Mouse (Mus musculus): Measurements from ENCODE around the gene Rnf185. TPM values are rescaled to one million over a fixed set of nuclear protein-coding genes. Genes with fewer than 3 reads are reported as not detected.

The Rnf185 gene
- total RNA-seq, 2 experiments from 2014 or later, result 19.5 to 20.2 TPM

- no peak for DNase-seq (ENCODE audit: low spot score)
- intact Hi-C loops (cut with DNase I), result loop anchor here (5.0 kb wide), 1 partner anchor 45 kb away; the partner anchor contains the start of gene Limk2
Measured at GRCm38 (mm10) chr11:3452769-3453168, 606 bp upstream of the Rnf185 start.

DNA sequence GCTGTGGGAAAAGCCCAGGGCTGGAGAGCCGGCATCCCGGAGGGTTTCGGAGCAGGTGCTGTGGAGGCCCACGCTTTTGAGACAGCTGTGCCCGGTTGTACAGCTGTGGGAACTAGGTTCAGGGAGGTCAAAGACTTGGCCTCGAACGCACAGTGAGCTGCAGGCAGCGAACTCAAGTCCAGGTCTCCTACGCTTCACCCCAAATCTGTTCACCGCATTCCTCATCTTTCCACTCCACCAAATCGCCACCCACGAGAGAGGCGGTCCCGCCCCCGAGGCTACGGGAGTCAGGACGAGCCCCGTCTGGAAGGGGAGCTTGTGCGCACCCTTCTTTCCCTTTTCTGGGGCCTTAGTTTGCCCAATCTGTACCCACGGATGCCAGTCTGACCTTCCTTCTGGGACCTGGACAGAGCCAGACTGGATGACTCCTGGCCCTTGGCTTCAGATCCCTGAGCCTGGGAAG, 431 bp downstream of the Rnf185 start:
- intact Hi-C loops (cut with DNase I), result loop anchor here (1.0 to 5.0 kb wide), 2 partner anchors 44 to 64 kb away; partner anchors contain the start of gene Limk2
- no peak for DNase-seq (ENCODE audit: low spot score)

DNA sequence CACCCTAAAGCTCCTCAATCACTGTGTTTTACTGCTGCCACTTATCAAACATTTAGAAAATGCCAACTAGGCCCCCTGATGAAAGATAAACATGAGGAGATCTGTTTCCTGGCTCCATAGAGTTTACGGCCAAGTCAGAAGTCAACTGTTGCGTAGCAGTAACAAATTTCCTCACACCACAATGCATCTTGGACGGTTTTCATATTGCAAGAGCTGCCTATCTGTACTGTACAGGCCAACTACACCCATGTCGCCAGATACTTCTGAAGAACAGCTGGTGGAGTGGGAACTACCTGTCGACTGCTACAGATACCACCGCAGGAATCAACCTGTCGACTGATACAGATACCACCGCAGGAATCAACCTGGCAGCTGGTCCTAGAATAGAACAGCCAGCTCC, 7.3 kb downstream of the Rnf185 start:
- no peak for DNase-seq (ENCODE audit: low spot score)
- intact Hi-C loops (cut with DNase I), result no loop called here

- intact Hi-C loops (cut with DNase I), result no loop called here
- DNase-seq (ENCODE audit: low spot score), result no peak
Measured at GRCm38 (mm10) chr11:3443091-3443490, 9.1 kb downstream of the Rnf185 start.

DNA sequence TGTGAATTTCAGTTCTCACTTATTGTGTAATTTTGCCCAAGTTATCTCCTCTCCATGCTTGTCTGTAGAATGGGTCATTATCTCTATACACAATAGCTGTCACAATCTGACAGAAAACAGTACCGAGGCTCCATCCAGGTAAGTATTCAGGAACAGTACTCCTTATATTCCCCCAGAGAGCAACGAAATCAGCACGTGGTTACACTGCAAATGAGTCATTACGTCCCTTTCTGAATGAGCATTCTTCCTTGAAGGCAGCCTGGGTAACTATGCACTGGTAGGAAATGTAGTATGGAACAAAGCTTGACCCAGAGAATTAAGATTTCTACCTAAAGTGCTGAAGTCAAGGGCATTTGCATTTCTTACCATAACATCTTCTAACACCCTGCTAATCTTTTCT, 9.5 kb downstream of the Rnf185 start:
- intact Hi-C loops (cut with DNase I), result no loop called here
- DNase-seq (ENCODE audit: low spot score), result no peak

DNA sequence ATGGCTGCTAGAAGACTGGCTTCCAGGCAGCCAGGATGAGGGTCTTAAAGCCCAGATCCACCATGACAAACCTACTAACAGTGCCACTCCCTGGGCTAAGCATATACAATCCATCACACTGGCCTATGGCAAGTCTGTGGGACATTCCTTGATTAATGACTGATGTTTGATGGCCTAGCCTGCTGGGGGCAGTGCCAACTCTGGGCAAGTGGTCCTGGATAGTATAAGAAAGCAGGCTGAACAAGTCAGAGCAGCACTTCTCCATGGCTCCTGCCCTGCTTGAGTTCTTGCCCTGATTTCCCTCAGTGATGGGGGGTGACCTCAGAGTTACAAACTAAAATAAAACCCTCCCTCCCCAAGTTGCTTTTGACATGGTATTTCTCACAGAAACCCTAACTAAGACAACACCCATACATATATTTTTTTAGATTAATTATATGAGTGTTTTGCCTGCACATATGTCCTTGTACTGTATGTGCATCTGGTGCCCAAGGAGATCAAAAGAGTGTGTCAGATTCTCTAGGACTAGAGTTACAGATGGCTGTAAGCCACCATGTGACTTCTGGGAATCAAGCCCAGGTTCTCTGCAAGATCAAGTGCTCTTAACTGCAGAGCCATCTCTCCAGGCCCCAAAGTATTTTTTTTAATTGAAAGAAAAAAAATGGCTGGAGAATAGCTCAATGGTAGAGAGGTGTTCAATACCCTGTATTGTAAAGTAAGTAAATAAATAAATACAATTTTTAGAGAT, 10.3 kb downstream of the Rnf185 start:
- intact Hi-C loops (cut with DNase I), result no loop called here
- DNase-seq (ENCODE audit: low spot score), result no peak

- intact Hi-C loops (cut with DNase I), result no loop called here
- no peak for DNase-seq (ENCODE audit: low spot score)
Measured at GRCm38 (mm10) chr11:3437621-3438020, 14.5 kb downstream of the Rnf185 start.

GRCm38 (mm10) chr11:3433809-3434208, 18.4 kb downstream of the Rnf185 start:
- intact Hi-C loops (cut with DNase I), result no loop called here
- DNase-seq (ENCODE audit: low spot score), result no peak

- intact Hi-C loops (cut with DNase I), result no loop called here
- no peak for DNase-seq (ENCODE audit: low spot score)
Measured at GRCm38 (mm10) chr11:3431976-3432603, 20.1 kb downstream of the Rnf185 start.

GRCm38 (mm10) chr11:3431515-3431914, 20.6 kb downstream of the Rnf185 start:
- intact Hi-C loops (cut with DNase I), result no loop called here

DNA sequence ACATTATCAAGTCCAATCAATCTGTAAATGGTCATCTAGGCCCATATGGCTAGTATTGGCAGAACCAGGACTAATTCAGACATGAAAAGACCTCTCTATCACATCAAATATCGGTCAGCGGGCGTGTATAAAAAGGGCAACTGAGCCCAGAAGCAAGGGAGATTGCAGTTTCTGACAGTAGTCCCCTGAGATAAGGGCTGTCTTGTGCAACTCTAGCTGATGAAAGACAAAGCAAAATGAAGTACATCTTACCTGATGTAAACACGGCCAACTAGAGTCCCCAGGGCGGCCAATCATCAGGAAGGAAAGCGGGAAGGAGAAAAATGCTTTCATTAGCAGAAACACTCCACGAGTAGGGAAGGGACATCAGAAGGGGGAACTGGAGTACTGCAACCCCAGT, 23.5 kb downstream of the Rnf185 start:
- intact Hi-C loops (cut with DNase I), result no loop called here
- no peak for DNase-seq (ENCODE audit: low spot score)

More at GRCm38 (mm10) chr11:3431515-3431914, 20.6 kb downstream of the Rnf185 start:
- no peak for DNase-seq (ENCODE audit: low spot score)

DNA sequence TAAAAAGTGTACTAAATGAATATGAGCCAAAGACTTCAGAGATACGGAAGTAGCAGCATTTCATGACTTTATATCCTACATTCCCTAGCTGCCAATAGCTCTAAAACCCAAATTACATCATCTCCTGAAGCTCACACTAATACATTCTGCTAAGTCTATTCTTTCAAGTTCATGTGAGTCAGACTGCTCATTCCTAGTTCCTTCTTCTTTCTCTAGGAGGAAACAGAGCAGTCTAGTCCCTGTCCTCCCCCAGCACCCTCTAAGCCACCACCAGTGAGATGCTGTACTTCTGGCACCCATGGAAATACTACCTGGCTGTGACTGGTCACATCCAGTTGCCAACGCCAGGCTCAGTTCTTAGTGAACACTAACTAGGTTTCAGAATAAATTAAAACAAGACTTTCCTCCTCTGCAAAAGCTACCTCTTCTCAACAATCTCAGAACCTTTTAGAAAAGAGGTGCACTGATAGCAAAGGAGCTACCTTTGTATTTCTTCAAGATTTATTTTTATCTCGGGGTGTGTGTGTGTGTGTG, 24.4 kb downstream of the Rnf185 start:
- intact Hi-C loops (cut with DNase I), result no loop called here
- DNase-seq (ENCODE audit: low spot score), result no peak

GRCm38 (mm10) chr11:3422242-3422641, 29.9 kb downstream of the Rnf185 start:
- intact Hi-C loops (cut with DNase I), result no loop called here
- DNase-seq (ENCODE audit: low spot score), result no peak

- DNase-seq (ENCODE audit: low spot score), result no peak
- intact Hi-C loops (cut with DNase I), result no loop called here
Measured at GRCm38 (mm10) chr11:3418741-3419140, 33.4 kb downstream of the Rnf185 start.

DNA sequence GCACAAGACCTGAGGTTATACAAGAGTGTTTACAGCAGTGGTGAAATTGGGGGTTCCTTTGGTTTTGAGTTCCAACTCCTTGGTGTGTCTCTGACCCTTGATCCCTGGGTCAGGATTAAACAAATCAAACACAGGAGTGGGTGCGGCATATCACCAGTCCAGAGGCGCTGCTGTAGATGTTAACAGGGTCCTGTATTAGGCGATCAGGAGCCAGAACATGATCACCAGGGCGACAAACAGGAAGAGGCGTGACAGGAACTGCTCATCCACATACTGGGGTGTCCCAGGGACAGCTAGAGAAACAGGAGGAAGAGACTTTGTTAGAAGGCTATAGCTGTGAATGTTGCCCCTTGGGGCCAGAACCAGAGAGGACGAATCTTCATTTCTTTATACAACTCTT, 34.4 kb downstream of the Rnf185 start:
- DNase-seq (ENCODE audit: low spot score), result no peak
- intact Hi-C loops (cut with DNase I), result no loop called here

DNA sequence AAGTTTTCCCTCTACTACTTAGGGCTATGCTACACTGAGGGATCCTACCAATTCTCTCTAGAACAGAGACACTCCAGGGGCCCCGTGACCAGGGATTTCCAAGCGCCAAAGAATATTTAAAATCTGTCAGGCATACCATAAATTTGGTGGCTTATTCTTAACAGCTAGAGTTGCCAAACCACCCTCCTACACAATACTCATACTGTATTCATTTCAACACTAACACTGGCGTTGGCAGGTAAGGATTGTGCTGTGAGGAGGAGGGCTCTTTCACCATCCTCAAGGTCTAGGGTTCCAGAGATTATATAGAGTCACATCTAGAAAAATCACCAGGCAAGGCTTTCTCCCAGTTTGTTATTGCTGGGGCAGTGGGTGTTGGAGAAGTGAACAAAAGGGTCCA, 35.8 kb downstream of the Rnf185 start:
- intact Hi-C loops (cut with DNase I), result no loop called here
- no peak for DNase-seq (ENCODE audit: low spot score)

GRCm38 (mm10) chr11:3412111-3412510, 40.1 kb downstream of the Rnf185 start:
- DNase-seq (ENCODE audit: low spot score), result no peak

GRCm38 (mm10) chr11:3408997-3409732, 43.0 kb downstream of the Rnf185 start, which contains the start of gene Limk2:
Gene Limk2, minus strand, starts transcription at chr11:3409189.
- DNase-seq (ENCODE audit: low spot score), result peak; percentile 75
- intact Hi-C loops (cut with DNase I), result loop anchor here (1.0 to 5.0 kb wide), 3 partner anchors 22 to 62 kb away; partner anchors contain the start of gene Rnf185

More at GRCm38 (mm10) chr11:3412111-3412510, 40.1 kb downstream of the Rnf185 start:
- intact Hi-C loops (cut with DNase I), result no loop called here

DNA sequence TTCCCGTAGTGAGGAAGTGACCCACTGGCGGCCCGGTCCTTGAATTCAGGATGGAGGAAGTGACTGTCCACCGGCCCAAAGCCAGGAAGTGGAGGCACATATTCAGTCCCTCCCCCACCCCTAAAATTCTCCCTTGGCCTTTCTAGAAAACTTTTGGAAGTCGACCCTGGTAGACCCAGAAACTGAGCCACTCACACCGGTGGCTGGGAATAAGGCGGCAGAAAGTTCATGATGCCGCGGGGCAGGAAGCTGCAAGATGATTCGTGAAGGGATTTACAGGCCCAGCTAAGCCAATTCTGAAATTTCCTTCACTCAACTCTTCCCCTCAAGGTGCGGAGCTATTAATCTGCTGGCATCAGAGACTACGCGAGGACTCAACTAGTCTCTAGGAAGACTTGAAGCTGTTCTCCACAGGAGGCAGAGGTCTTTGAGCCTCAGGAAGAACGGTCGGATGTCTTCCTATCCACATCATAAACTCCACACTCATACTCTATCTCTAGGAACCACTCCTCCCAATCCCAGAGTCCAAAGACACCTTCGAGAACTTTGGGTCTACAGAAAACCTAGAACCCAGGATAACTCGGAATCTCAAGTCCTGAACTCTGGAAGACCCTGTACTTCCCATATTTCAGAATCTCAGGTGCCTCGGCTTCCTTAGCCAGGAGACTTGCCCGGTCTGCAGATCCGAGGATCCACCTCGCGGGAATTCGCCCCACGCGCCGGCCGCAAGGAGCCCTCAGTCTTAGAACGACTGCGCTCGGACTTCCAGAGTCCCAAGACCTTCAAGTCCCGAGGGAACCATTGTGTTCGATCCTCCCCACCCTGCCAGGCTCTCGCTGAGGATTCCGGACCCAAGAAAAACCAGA, 43.8 kb downstream of the Rnf185 start:
- intact Hi-C loops (cut with DNase I), result loop anchor here (5.0 kb wide), 2 partner anchors 44 to 61 kb away; partner anchors contain the start of gene Rnf185
- no peak for DNase-seq (ENCODE audit: low spot score)
